Mouse (Mus musculus): ENCODE data around the gene Ttc23l. TPM values are rescaled to one million over a fixed set of nuclear protein-coding genes. Genes with fewer than 3 reads are reported as not detected.

Gene Ttc23l
- polyA plus RNA-seq, 1 experiment = not detected

- no peak overlapping the region for H3K4me3 ChIP-seq (ENCODE audit: insufficient read depth, low read depth, low read length)
- WGBS = 86% methylated on average over 3 of the region's 3 CpGs
- no peak overlapping the region for H3K27ac ChIP-seq (ENCODE audit: insufficient read depth, low read depth, low read length)
- no peaks in the 10 kb centered on the region for H3K4me1 ChIP-seq (ENCODE audit: control insufficient read depth, insufficient read depth, low read length)
- no peak for TF ChIP-seq CTCF (IDR thresholded peaks at IDR 0.05; ENCODE audit: insufficient read depth, low read depth, low read length)
- TF ChIP-seq POLR2A (IDR thresholded peaks at IDR 0.05; ENCODE audit: insufficient read depth, low read depth, low read length) = no peak
These were observed 89.7 kb downstream of the Ttc23l start for GRCm38 (mm10) chr15:10468761-10469160.

- 97% methylated on average over 3 of the region's 3 CpGs for WGBS
These were observed 93.8 kb downstream of the Ttc23l start for GRCm38 (mm10) chr15:10464678-10465077.

GRCm38 (mm10) chr15:10463555-10463954 lies 94.9 kb downstream of the Ttc23l start:
- no peaks in the 10 kb centered on the region for H3K4me1 ChIP-seq (ENCODE audit: control insufficient read depth, insufficient read depth, low read length)
- H3K27ac ChIP-seq (ENCODE audit: insufficient read depth, low read depth, low read length) = no peak overlapping the region
- no peak overlapping the region for H3K4me3 ChIP-seq (ENCODE audit: insufficient read depth, low read depth, low read length)
- TF ChIP-seq CTCF (IDR thresholded peaks at IDR 0.05; ENCODE audit: insufficient read depth, low read depth, low read length) (no peak), POLR2A (IDR thresholded peaks at IDR 0.05; ENCODE audit: insufficient read depth, low read depth, low read length) (no peak)
- 81% methylated on average over 5 of the region's 5 CpGs for WGBS

More at GRCm38 (mm10) chr15:10464678-10465077, 93.8 kb downstream of the Ttc23l start:
- Histone ChIP-seq H3K4me3 (ENCODE audit: insufficient read depth, low read depth, low read length) (no peak overlapping the region), H3K27ac (ENCODE audit: insufficient read depth, low read depth, low read length) (no peak overlapping the region), H3K4me1 (ENCODE audit: control insufficient read depth, insufficient read depth, low read length) (no peaks in the 10 kb centered on the region)
- TF ChIP-seq POLR2A (IDR thresholded peaks at IDR 0.05; ENCODE audit: insufficient read depth, low read depth, low read length) (no peak), CTCF (IDR thresholded peaks at IDR 0.05; ENCODE audit: insufficient read depth, low read depth, low read length) (no peak)

- no peak overlapping the region for H3K27ac ChIP-seq (ENCODE audit: insufficient read depth, low read depth, low read length)
- H3K4me1 ChIP-seq (ENCODE audit: control insufficient read depth, insufficient read depth, low read length) = no peaks in the 10 kb centered on the region
- 91% methylated on average over 12 of the region's 12 CpGs for WGBS
- no peak overlapping the region for H3K4me3 ChIP-seq (ENCODE audit: insufficient read depth, low read depth, low read length)
- TF ChIP-seq POLR2A (IDR thresholded peaks at IDR 0.05; ENCODE audit: insufficient read depth, low read depth, low read length) (no peak), CTCF (IDR thresholded peaks at IDR 0.05; ENCODE audit: insufficient read depth, low read depth, low read length) (no peak)
These were observed 97.5 kb downstream of the Ttc23l start for GRCm38 (mm10) chr15:10460986-10461385.

Other genes starting within 250 kb of the Ttc23l start
- gene Gm21973, start 233.3 kb downstream of the Ttc23l start, polyA plus RNA-seq (2012; ENCODE audit: insufficient read depth, insufficient read length, low replicate concordance, missing spikeins) = not detected in 2 replicates
- not detected in 2 replicates for gene Agxt2, start 200.1 kb downstream of the Ttc23l start, polyA plus RNA-seq (2012; ENCODE audit: insufficient read depth, insufficient read length, low replicate concordance, missing spikeins)
- not detected in 2 replicates for gene Dnajc21, start 88.2 kb downstream of the Ttc23l start, polyA plus RNA-seq (2012; ENCODE audit: insufficient read depth, insufficient read length, low replicate concordance, missing spikeins)
- gene Brix1, start 72.7 kb downstream of the Ttc23l start, polyA plus RNA-seq (2012; ENCODE audit: insufficient read depth, insufficient read length, low replicate concordance, missing spikeins) = not detected in 2 replicates
- not detected in 2 replicates for gene Rad1, start 72.7 kb downstream of the Ttc23l start, polyA plus RNA-seq (2012; ENCODE audit: insufficient read depth, insufficient read length, low replicate concordance, missing spikeins)
- not detected in 2 replicates for gene Rai14, start 156.0 kb upstream of the Ttc23l start, polyA plus RNA-seq (2012; ENCODE audit: insufficient read depth, insufficient read length, low replicate concordance, missing spikeins)

Measured in olfactory bulb, adult 2 months (tissue).